Mouse (Mus musculus) liver, embryonic 13.5 days (tissue): ENCODE data around the gene Trim44. TPM values are rescaled to one million over a fixed set of nuclear protein-coding genes. Genes with fewer than 3 reads are reported as not detected.

ENCODE experiments used
- polyA plus RNA-seq: library from polyadenylated mRNA; unstranded; fragments of >200 nt; fragmentation: Nextera tagmentation; extraction: Ambion mirVana; gene quantifications from 2 replicates; pipeline ENCODE4 v1.2.1, GENCODE M21; 2015

The Trim44 gene
- polyA plus RNA-seq, 1 experiment from 2014 or later: 5.9 TPM

Other genes starting within 250 kb of the Trim44 start
- 3.8 and 5.1 TPM in 2 replicates for gene Ldlrad3, start 221.4 kb downstream of the Trim44 start, polyA plus RNA-seq
- 0.66 and 0.82 TPM in 2 replicates for gene Fjx1, start 44.7 kb upstream of the Trim44 start, polyA plus RNA-seq
- 4.1 and 4.5 TPM in 2 replicates for gene Pamr1, start 142.2 kb upstream of the Trim44 start, polyA plus RNA-seq